Mouse (Mus musculus) Patski (cell line): ENCODE measurements at regions not wholly inside any gene's neighbourhood (a gene's known extent, or its start where the extent isn't known, plus 50 kb on each side); places are given as distances from the start of the nearest gene placed in this dataset.

ENCODE experiments used
- ATAC-seq: fragments of 100-300 bp; one replicate; pipeline ENCODE4 v1.8.0; 2021
- CTCF ChIA-PET: fragments of 350-600 bp; sonication (Branson Sonifier 250); formaldehyde crosslinking; loops from one replicate; lab custom pipeline; 2022; ENCODE audit warnings: inconsistent platforms; lab: Charles Lee
- POLR2A ChIA-PET: fragments of 350-600 bp; sonication (Branson Sonifier 250); formaldehyde crosslinking; loops from one replicate; lab custom pipeline; 2022; ENCODE audit warnings: antibody characterized with exemption, inconsistent platforms; lab: Charles Lee
- DNase-seq: peaks from one replicate; pipeline ENCODE4 v3.0.0-alpha.2; 2011; ENCODE audit warnings: low read depth, low spot score
- H3K27me3 ChIP-seq: fragments of 371-371 bp; one replicate; pipeline ENCODE4 v1.5.1; 2021
- CTCF ChIP-seq: fragments of 100-300 bp; IDR thresholded peaks from one replicate; pipeline ENCODE4 v1.5.1; 2021
- in situ Hi-C: fragments of 300-500 bp; cut with MboI; formaldehyde crosslinking; loops from 3 replicates; pipeline ENCODE4 v1.11.1; 2018; ENCODE audit warnings: low pct_unique_long_range_greater_than_20kb, mixed read lengths

GRCm38 (mm10) chr4:95214026-95214425, 162.0 kb upstream of the Jun start:
- no peaks in the 10 kb centered on the region for H3K27me3 ChIP-seq
- ChIA-PET CTCF (no interaction called here), POLR2A (no interaction called here)
- DNase-seq = no peak
- in situ Hi-C loops = no loop called here
- no peak for TF ChIP-seq CTCF
- ATAC-seq = no peak

GRCm38 (mm10) chr4:95215187-95215586, 163.2 kb upstream of the Jun start:
- POLR2A ChIA-PET = no interaction called here
- H3K27me3 ChIP-seq = no peaks in the 10 kb centered on the region
- CTCF ChIA-PET = interaction anchor here (2.9 kb wide), 1 partner anchor 20 kb away, joined by 7 read pairs; no protein-coding TSS in a partner anchor
- ATAC-seq = no peak
- no peak for DNase-seq
- in situ Hi-C loops = no loop called here
- TF ChIP-seq CTCF = no peak

GRCm38 (mm10) chr4:95230461-95230860, 178.4 kb upstream of the Jun start:
- no peak for ATAC-seq
- no peak for TF ChIP-seq CTCF
- in situ Hi-C loops = no loop called here
- POLR2A ChIA-PET = no interaction called here
- no peaks in the 10 kb centered on the region for H3K27me3 ChIP-seq
- CTCF ChIA-PET = no interaction called here
- DNase-seq = no peak

- ChIA-PET POLR2A (no interaction called here), CTCF (no interaction called here)
- in situ Hi-C loops = no loop called here
- ATAC-seq (no peak), DNase-seq (no peak)
- H3K27me3 ChIP-seq = no peaks in the 10 kb centered on the region
- TF ChIP-seq CTCF = no peak
Measured at GRCm38 (mm10) chr4:95233034-95233433, 181.0 kb upstream of the Jun start.

GRCm38 (mm10) chr4:95234030-95234555, 182.1 kb upstream of the Jun start:
- ATAC-seq = no peak
- CTCF ChIA-PET = interaction anchor here (0.9 to 1.3 kb wide), 2 partner anchors 11 to 30 kb away, joined by 3 read pairs; no protein-coding TSS in a partner anchor
- POLR2A ChIA-PET = no interaction called here
- no peak for DNase-seq
- no peak for TF ChIP-seq CTCF
- in situ Hi-C loops = no loop called here
- H3K27me3 ChIP-seq = no peaks in the 10 kb centered on the region

- TF ChIP-seq CTCF = no peak
- DNase-seq (no peak), ATAC-seq (no peak)
- ChIA-PET POLR2A (no interaction called here), CTCF (interaction anchor here (1.4 kb wide), 1 partner anchor 9 kb away, joined by 4 read pairs; no protein-coding TSS in a partner anchor)
- in situ Hi-C loops = no loop called here
- H3K27me3 ChIP-seq = no peaks in the 10 kb centered on the region
Measured at GRCm38 (mm10) chr4:95247977-95248376, 196.0 kb upstream of the Jun start.

- ATAC-seq = no peak
- H3K27me3 ChIP-seq = no peaks in the 10 kb centered on the region
- ChIA-PET POLR2A (no interaction called here), CTCF (interaction anchor here (3.2 kb wide), 1 partner anchor 14 kb away, joined by 14 read pairs; no protein-coding TSS in a partner anchor)
- TF ChIP-seq CTCF = no peak
- no peak for DNase-seq
- in situ Hi-C loops = no loop called here
Measured at GRCm38 (mm10) chr4:95249031-95249430, 197.0 kb upstream of the Jun start.

GRCm38 (mm10) chr4:95250083-95250482, 198.1 kb upstream of the Jun start:
- ChIA-PET CTCF (interaction anchor here (0.9 to 3.2 kb wide), 3 partner anchors 13 to 30 kb away, joined by 3 to 14 read pairs (median 4); no protein-coding TSS in a partner anchor), POLR2A (no interaction called here)
- no peaks in the 10 kb centered on the region for H3K27me3 ChIP-seq
- DNase-seq = no peak
- in situ Hi-C loops = no loop called here
- no peak for TF ChIP-seq CTCF
- ATAC-seq = no peak

- TF ChIP-seq CTCF = no peak
- POLR2A ChIA-PET = interaction anchor here (0.7 kb wide), 1 partner anchor 175 kb away, joined by 3 read pairs; no protein-coding TSS in a partner anchor
- DNase-seq = no peak
- CTCF ChIA-PET = no interaction called here
- H3K27me3 ChIP-seq = no peaks in the 10 kb centered on the region
- ATAC-seq = no peak
- in situ Hi-C loops = no loop called here
Measured at GRCm38 (mm10) chr4:95269766-95270165, 217.7 kb upstream of the Jun start.

GRCm38 (mm10) chr4:95270389-95270788, 218.4 kb upstream of the Jun start:
- DNase-seq = no peak

GRCm38 (mm10) chr4:95276231-95276630, 224.2 kb upstream of the Jun start:
- POLR2A ChIA-PET = no interaction called here
- CTCF ChIA-PET = no interaction called here
- no peak for ATAC-seq

More at GRCm38 (mm10) chr4:95270389-95270788, 218.4 kb upstream of the Jun start:
- H3K27me3 ChIP-seq = no peaks in the 10 kb centered on the region
- no peak for ATAC-seq
- ChIA-PET CTCF (no interaction called here), POLR2A (interaction anchor here (0.7 kb wide), 1 partner anchor 176 kb away, joined by 3 read pairs; no protein-coding TSS in a partner anchor)
- no peak for TF ChIP-seq CTCF
- in situ Hi-C loops = no loop called here

More at GRCm38 (mm10) chr4:95276231-95276630, 224.2 kb upstream of the Jun start:
- DNase-seq = no peak
- TF ChIP-seq CTCF = no peak
- no peaks in the 10 kb centered on the region for H3K27me3 ChIP-seq
- in situ Hi-C loops = no loop called here
